Mouse (Mus musculus) heart, embryonic 16.5 days (tissue): ENCODE results near the gene Mc1r. TPM values are rescaled to one million over a fixed set of nuclear protein-coding genes. Genes with fewer than 3 reads are reported as not detected.

Source experiments
- ATAC-seq: fragments of 200-750 bp; cut with Nextera tagmentation; replicated peaks from 2 replicates; pipeline ENCODE4 v1.8.0; 2017; ENCODE audit warnings: moderate number of reproducible peaks; ENCODE audit not compliant: insufficient read depth, low FRiP score; ENCODE audit errors: extremely low read depth
- H3K27ac ChIP-seq: fragments of 300-500 bp; sonication (generic); 2 replicates; pipeline ENCODE4 v1.5.1; 2014; ENCODE audit warnings: mild to moderate bottlenecking, low read length, control low read depth, moderate library complexity
- H3K27me3 ChIP-seq: fragments of 300-500 bp; sonication (generic); 2 replicates; pipeline ENCODE4 v1.6.1; 2014; ENCODE audit warnings: low read length, mixed read lengths; ENCODE audit not compliant: control insufficient read depth, insufficient read depth
- H3K36me3 ChIP-seq: fragments of 300-500 bp; sonication (generic); 2 replicates; pipeline ENCODE4 v1.6.1; 2014; ENCODE audit not compliant: control insufficient read depth, insufficient read depth
- H3K4me1 ChIP-seq: fragments of 300-500 bp; sonication (generic); 2 replicates; pipeline ENCODE4 v1.6.1; 2014; ENCODE audit warnings: low read length, mixed read lengths; ENCODE audit not compliant: control insufficient read depth, insufficient read depth
- H3K4me2 ChIP-seq: fragments of 300-500 bp; sonication (generic); 2 replicates; pipeline ENCODE4 v1.6.1; 2014; ENCODE audit warnings: low read depth, mild to moderate bottlenecking, control low read depth, low read length
- H3K4me3 ChIP-seq: fragments of 300-500 bp; sonication (generic); 2 replicates; pipeline ENCODE4 v1.5.1; 2014; ENCODE audit warnings: mild to moderate bottlenecking, control low read depth, low read length
- H3K9ac ChIP-seq: fragments of 300-500 bp; sonication (generic); 2 replicates; pipeline ENCODE4 v1.6.1; 2014; ENCODE audit warnings: low read length, control low read depth
- H3K9me3 ChIP-seq: fragments of 300-500 bp; sonication (generic); replicated peaks from 2 replicates; pipeline ENCODE4 v1.6.1; 2016; ENCODE audit warnings: low read length; ENCODE audit not compliant: control insufficient read depth
- WGBS: fragments of 180-500 bp; shearing (Covaris S2); extraction: QIAGEN DNeasy Blood & Tissue Kit; methylation state at CpG from one replicate; pipeline ENCODE4 v1.1.7; 2014; 5-methylcytosine and 5-hydroxymethylcytosine counted together
- polyA plus RNA-seq: library from polyadenylated mRNA; unstranded; fragments of >200 nt; fragmentation: Nextera tagmentation; extraction: Ambion mirVana; gene quantifications from 2 replicates; pipeline ENCODE4 v1.2.1, GENCODE M21; 2015

Gene Mc1r
- 0.04 and 0.13 TPM in 2 replicates for polyA plus RNA-seq

- peaks cover 10% of the 10 kb centered on the region for H3K36me3 ChIP-seq
- peaks cover 15% of the 10 kb centered on the region for H3K27me3 ChIP-seq
- no peak within 1 kb of the TSS for H3K9ac ChIP-seq
- H3K9me3 ChIP-seq = no peaks in the 10 kb centered on the region
- WGBS = 13% methylated on average over 4 of the region's 4 CpGs
- peak within 1 kb of the TSS; percentile 19; the same call in 1 of the 2 replicates for H3K4me2 ChIP-seq
- H3K4me3 ChIP-seq = no peak within 1 kb of the TSS
- H3K4me1 ChIP-seq = peaks cover 22% of the 10 kb centered on the region
- H3K27ac ChIP-seq = no peak within 1 kb of the TSS
- no peak for ATAC-seq
Observed at GRCm38 (mm10) chr8:123406786-123407185, at the start of gene Mc1r. Mc1r (plus strand) TSS chr8:123407107.

GRCm38 (mm10) chr8:123361082-123361739 lies 45.7 kb upstream of the Mc1r start:
- Histone ChIP-seq H3K4me2 (no peak overlapping the region), H3K4me3 (no peak overlapping the region), H3K27me3 (no peaks in the 10 kb centered on the region), H3K9me3 (no peaks in the 10 kb centered on the region), H3K9ac (no peak overlapping the region), H3K36me3 (no peaks in the 10 kb centered on the region), H3K27ac (no peak overlapping the region), H3K4me1 (no peaks in the 10 kb centered on the region)
- 38% methylated on average over 12 of the region's 12 CpGs for WGBS
- no peak for ATAC-seq

GRCm38 (mm10) chr8:123373403-123374238 lies 33.3 kb upstream of the Mc1r start, which contains the start of gene Tcf25:
Tcf25 (plus strand) TSS chr8:123373753.
- WGBS = under 1% methylated on average over 75 of the region's 75 CpGs
- peak; percentile 94 for ATAC-seq
- H3K9me3 ChIP-seq = no peaks in the 10 kb centered on the region

GRCm38 (mm10) chr8:123374239-123374578 lies 32.7 kb upstream of the Mc1r start:
- WGBS = under 1% methylated on average over 20 of the region's 20 CpGs
- Histone ChIP-seq H3K4me3 (peak overlapping the region; percentile 93), H3K4me1 (peaks cover 9% of the 10 kb centered on the region), H3K4me2 (peak overlapping the region; percentile 84), H3K27me3 (no peaks in the 10 kb centered on the region), H3K27ac (peak overlapping the region; percentile 98), H3K36me3 (0 out of 2 replicates have a peak, but pooled peaks cover 2% of the 10 kb centered on the region), H3K9me3 (no peaks in the 10 kb centered on the region), H3K9ac (peak overlapping the region; percentile 93)
- peak; percentile 82 for ATAC-seq

More at GRCm38 (mm10) chr8:123373403-123374238, 33.3 kb upstream of the Mc1r start, which contains the start of gene Tcf25:
- H3K4me3 ChIP-seq = peak within 1 kb of the TSS; percentile 93
- H3K27ac ChIP-seq = peak within 1 kb of the TSS; percentile 98
- no peaks in the 10 kb centered on the region for H3K27me3 ChIP-seq
- H3K4me2 ChIP-seq = peak within 1 kb of the TSS; percentile 84
- H3K4me1 ChIP-seq = peaks cover 9% of the 10 kb centered on the region
- H3K9ac ChIP-seq = peak within 1 kb of the TSS; percentile 93
- H3K36me3 ChIP-seq = 0 out of 2 replicates have a peak, but pooled peaks cover 2% of the 10 kb centered on the region

GRCm38 (mm10) chr8:123375701-123376100 lies 31.2 kb upstream of the Mc1r start:
- Histone ChIP-seq H3K9me3 (no peaks in the 10 kb centered on the region), H3K4me1 (peaks cover 9% of the 10 kb centered on the region), H3K4me3 (no peak overlapping the region), H3K27ac (no peak overlapping the region), H3K9ac (no peak overlapping the region), H3K4me2 (no peak overlapping the region), H3K27me3 (no peaks in the 10 kb centered on the region), H3K36me3 (0 out of 2 replicates have a peak, but pooled peaks cover 4% of the 10 kb centered on the region)
- 84% methylated on average over 10 of the region's 10 CpGs for WGBS
- no peak for ATAC-seq

GRCm38 (mm10) chr8:123376106-123376505 lies 30.8 kb upstream of the Mc1r start:
- no peak overlapping the region for H3K4me3 ChIP-seq
- no peak overlapping the region for H3K27ac ChIP-seq
- H3K4me1 ChIP-seq = peaks cover 9% of the 10 kb centered on the region
- H3K9ac ChIP-seq = no peak overlapping the region
- 75% methylated on average over 8 of the region's 8 CpGs for WGBS
- H3K9me3 ChIP-seq = no peaks in the 10 kb centered on the region
- no peaks in the 10 kb centered on the region for H3K27me3 ChIP-seq
- H3K36me3 ChIP-seq = 0 out of 2 replicates have a peak, but pooled peaks cover 4% of the 10 kb centered on the region
- H3K4me2 ChIP-seq = no peak overlapping the region
- ATAC-seq = no peak

GRCm38 (mm10) chr8:123381711-123382110 lies 25.2 kb upstream of the Mc1r start:
- Histone ChIP-seq H3K4me1 (no peaks in the 10 kb centered on the region), H3K4me3 (no peak overlapping the region), H3K9ac (no peak overlapping the region), H3K9me3 (no peaks in the 10 kb centered on the region), H3K27ac (no peak overlapping the region), H3K27me3 (no peaks in the 10 kb centered on the region), H3K36me3 (peaks cover 48% of the 10 kb centered on the region), H3K4me2 (no peak overlapping the region)
- no peak for ATAC-seq
- WGBS = 87% methylated on average over 4 of the region's 4 CpGs

GRCm38 (mm10) chr8:123382516-123382915 lies 24.4 kb upstream of the Mc1r start:
- peaks cover 48% of the 10 kb centered on the region for H3K36me3 ChIP-seq
- H3K27me3 ChIP-seq = no peaks in the 10 kb centered on the region
- ATAC-seq = no peak; the same call in 1 of the 2 replicates
- H3K4me2 ChIP-seq = no peak overlapping the region
- 68% methylated on average over 8 of the region's 8 CpGs for WGBS
- H3K4me3 ChIP-seq = no peak overlapping the region
- no peaks in the 10 kb centered on the region for H3K9me3 ChIP-seq
- no peaks in the 10 kb centered on the region for H3K4me1 ChIP-seq
- H3K9ac ChIP-seq = no peak overlapping the region
- no peak overlapping the region for H3K27ac ChIP-seq
